Mouse (Mus musculus): ENCODE results near the gene Dlg2.

DNA sequence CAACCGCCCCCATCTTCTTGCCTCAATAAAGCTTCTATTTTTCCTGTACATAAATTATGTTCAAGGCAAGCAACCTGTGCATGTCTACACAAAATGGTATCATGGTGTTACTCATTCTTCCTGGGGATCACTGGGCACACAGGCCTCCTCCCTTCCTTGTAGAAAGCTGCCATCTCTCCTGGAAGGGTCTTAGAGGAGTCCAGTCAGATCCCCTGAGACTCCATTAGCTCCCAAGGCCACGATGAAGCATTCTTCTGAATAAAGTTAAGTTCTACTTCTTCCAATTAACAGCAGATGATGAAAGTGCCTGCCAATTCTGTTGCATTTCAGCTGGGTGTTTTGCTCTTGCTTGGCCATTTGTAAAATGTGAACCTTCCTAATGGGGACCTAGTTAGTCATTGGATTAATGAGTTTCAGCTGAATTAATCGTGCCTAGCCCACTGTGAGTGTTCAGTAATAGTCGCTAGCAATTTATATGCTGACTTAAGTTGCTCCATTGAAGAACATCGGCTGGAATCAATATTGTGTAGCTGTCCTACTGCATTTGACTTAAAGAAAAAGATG lies 953.3 kb downstream of the Dlg2 start:
- no peak for TF ChIP-seq CTCF (IDR thresholded peaks at IDR 0.05; ENCODE audit: borderline replicate concordance, insufficient read depth, low read depth, low read length)
- TF ChIP-seq POLR2A (IDR thresholded peaks at IDR 0.05; ENCODE audit: borderline replicate concordance, insufficient read depth, low read length), result no peak
